Mouse (Mus musculus) brain, embryonic 14.5 days (tissue): ENCODE data around the gene Mtm1. TPM values are rescaled to one million over a fixed set of nuclear protein-coding genes. Genes with fewer than 3 reads are reported as not detected.
"Not testable (repeated sequence)": the region's sequence is repeated elsewhere in the genome, so short reads cannot be mapped to it uniquely, and the experiment has no call there.

ENCODE experiments used
- DNase-seq: peaks from one replicate; pipeline ENCODE4 v3.0.0-alpha.2; 2011; ENCODE audit warnings: low read depth
- CTCF ChIP-seq: fragments of 200-500 bp; IDR thresholded peaks from 2 replicates; pipeline ENCODE4 v1.5.1; 2012; ENCODE audit warnings: inconsistent platforms, mild to moderate bottlenecking, moderate library complexity, borderline replicate concordance; ENCODE audit not compliant: insufficient read depth, insufficient read length; ENCODE audit errors: extremely low read depth
- POLR2A ChIP-seq: fragments of 200-500 bp; IDR thresholded peaks from 2 replicates; pipeline ENCODE4 v1.6.1; 2012; ENCODE audit warnings: mild to moderate bottlenecking, inconsistent platforms, borderline replicate concordance; ENCODE audit not compliant: poor library complexity, insufficient read depth, insufficient read length, severe bottlenecking; ENCODE audit errors: extremely low read depth
- polyA plus RNA-seq: library from polyadenylated mRNA; depleted of rRNA; stranded (reverse); fragments of >200 nt; gene quantifications from 2 replicates; pipeline ENCODE4 v1.2.3, GENCODE M21; 2012; rRNA removed

The Mtm1 gene
- polyA plus RNA-seq, 1 experiment, result 3.5 TPM

DNA sequence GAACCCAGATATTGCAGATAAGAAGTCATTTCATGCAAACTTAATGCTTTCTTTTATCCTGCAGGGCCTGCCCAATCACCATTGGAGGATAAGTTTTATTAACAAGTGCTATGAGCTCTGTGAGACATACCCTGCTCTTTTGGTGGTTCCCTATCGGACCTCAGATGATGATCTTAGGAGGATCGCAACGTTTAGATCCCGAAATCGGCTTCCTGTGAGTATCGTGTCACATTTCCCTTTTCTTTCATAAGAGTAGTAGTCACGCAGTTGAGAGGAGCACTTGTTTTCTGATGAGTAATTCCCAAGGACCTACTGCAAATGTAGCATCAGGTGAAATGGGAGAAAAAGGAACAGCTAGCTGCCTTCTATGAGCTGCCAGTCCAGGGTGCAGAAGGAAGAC, 76.5 kb downstream of the Mtm1 start:
- TF ChIP-seq POLR2A (no peak), CTCF (no peak)
- DNase-seq, result no peak

- no peak for DNase-seq
- TF ChIP-seq CTCF, result no peak
- TF ChIP-seq POLR2A, result no peak
These were observed 83.6 kb downstream of the Mtm1 start for GRCm38 (mm10) chrX:71294191-71294590.

GRCm38 (mm10) chrX:71296005-71296404, 85.4 kb downstream of the Mtm1 start:
- TF ChIP-seq CTCF (no peak), POLR2A (no peak)
- DNase-seq, result no peak

GRCm38 (mm10) chrX:71302148-71302547, 91.6 kb downstream of the Mtm1 start:
- TF ChIP-seq POLR2A (no peak), CTCF (no peak)
- no peak for DNase-seq

DNA sequence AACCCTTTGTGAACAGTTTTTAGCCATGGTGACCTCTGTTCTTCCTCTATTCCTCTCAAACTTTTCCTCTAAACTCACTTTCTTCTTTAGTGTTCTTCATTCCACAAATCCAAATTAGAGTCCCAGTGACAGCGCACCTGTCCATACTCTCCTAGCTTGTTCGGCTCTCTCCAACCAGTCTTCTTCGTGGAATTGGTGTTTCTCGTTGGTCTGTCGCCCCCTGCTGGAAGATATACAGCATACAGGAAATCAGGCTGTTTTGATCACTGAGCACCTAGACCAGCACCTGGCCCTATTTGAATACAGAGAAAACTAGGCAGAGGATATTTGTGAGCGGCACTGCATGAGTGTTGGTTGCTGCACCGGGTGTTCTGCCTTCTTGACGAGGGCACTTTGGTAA, 100.7 kb downstream of the Mtm1 start:
- DNase-seq, result peak; percentile 77
- TF ChIP-seq CTCF (peak; percentile 72; the same call in 1 of the 2 replicates), POLR2A (no peak)

GRCm38 (mm10) chrX:71314380-71314779, 103.8 kb downstream of the Mtm1 start:
- DNase-seq, result no peak
- TF ChIP-seq CTCF, result no peak

DNA sequence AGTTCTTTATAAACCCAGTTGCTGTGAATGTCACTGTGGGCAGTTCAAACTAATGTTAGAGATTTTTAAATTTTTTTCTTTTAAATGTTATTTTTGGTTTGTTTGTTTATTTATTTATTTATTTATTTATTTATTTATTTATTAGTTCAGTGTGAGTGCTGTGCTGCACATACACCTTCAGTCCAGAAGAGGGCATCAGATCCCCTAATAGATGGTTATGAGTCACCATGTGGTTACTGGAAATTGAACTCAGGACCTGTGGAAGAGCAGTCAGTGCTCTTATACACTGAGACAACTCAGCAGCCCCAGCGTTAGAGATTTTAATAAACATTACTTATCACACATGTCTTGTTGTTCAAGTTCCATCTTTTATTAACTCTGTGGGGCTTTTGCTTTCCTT, 141.5 kb downstream of the Mtm1 start:
- peak; percentile 2; the same call in 1 of the 2 replicates for TF ChIP-seq CTCF
- TF ChIP-seq POLR2A, result no peak
- peak; percentile 0 for DNase-seq

GRCm38 (mm10) chrX:71355331-71355730, 144.8 kb downstream of the Mtm1 start:
- no peak for DNase-seq
- TF ChIP-seq CTCF, result no peak
- no peak for TF ChIP-seq POLR2A

- not testable (repeated sequence) for DNase-seq
These were observed 151.2 kb downstream of the Mtm1 start for GRCm38 (mm10) chrX:71361793-71362192.

- no peak for TF ChIP-seq CTCF
- no peak for DNase-seq
These were observed 153.5 kb downstream of the Mtm1 start for GRCm38 (mm10) chrX:71364062-71364461.

- peak; percentile 47; the same call in 1 of the 2 replicates for TF ChIP-seq POLR2A
- no peak for TF ChIP-seq CTCF
These were observed 154.0 kb downstream of the Mtm1 start, which contains the start of gene Mtmr1 for GRCm38 (mm10) chrX:71364554-71364991. Gene Mtmr1 (plus strand): TSS chrX:71364760.

DNA sequence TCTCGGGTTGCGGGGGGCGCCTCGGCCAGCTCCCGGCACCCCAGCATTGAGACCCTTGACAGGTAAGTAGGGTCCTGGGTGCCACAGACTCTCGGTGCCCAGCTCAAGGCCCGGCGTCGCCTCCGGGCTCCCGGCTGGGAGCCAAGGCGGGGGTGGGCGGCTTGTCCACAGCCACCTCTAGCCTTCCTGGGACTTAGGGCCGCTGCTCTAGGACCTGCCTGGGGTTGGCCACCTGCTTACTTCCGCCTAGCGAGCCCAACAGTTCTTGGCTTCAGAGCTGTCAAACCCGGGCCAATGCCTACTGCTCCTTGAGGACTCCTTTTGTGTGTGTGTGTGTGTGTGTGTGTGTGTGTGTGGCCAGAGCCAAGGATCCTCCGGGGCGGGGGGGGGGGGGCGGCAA, 154.4 kb downstream of the Mtm1 start:
- peak; percentile 54 for DNase-seq
- no peak for TF ChIP-seq POLR2A
- TF ChIP-seq CTCF, result no peak

More at GRCm38 (mm10) chrX:71364554-71364991, 154.0 kb downstream of the Mtm1 start, which contains the start of gene Mtmr1:
- peak; percentile 82 for DNase-seq

Other genes starting within 250 kb of the Mtm1 start
- 6.4 and 13.2 TPM in 2 replicates for gene Mamld1, start 160.5 kb upstream of the Mtm1 start, polyA plus RNA-seq
- gene Mtmr1, start 154.0 kb downstream of the Mtm1 start, polyA plus RNA-seq, result 19.3 and 22.5 TPM in 2 replicates